Mouse (Mus musculus) stomach, embryonic 16.5 days (tissue): ENCODE results near the gene Ppm1g. TPM values are rescaled to one million over a fixed set of nuclear protein-coding genes. Genes with fewer than 3 reads are reported as not detected.

Source experiments
- ATAC-seq: fragments of 200-750 bp; cut with Nextera tagmentation; 2 replicates; pipeline ENCODE4 v1.8.0; 2017; ENCODE audit warnings: moderate number of reproducible peaks, moderate TSS enrichment; ENCODE audit not compliant: insufficient read depth, low FRiP score
- H3K27ac ChIP-seq: fragments of 300-500 bp; sonication (generic); 2 replicates; pipeline ENCODE4 v1.5.1; 2014; ENCODE audit warnings: low read length
- H3K27me3 ChIP-seq: fragments of 300-500 bp; sonication (generic); 2 replicates; pipeline ENCODE4 v1.6.1; 2014; ENCODE audit warnings: low read length, control low read depth, mixed read lengths; ENCODE audit not compliant: control insufficient read depth, insufficient read depth
- H3K36me3 ChIP-seq: fragments of 300-500 bp; sonication (generic); 2 replicates; pipeline ENCODE4 v1.6.1; 2014; ENCODE audit warnings: low read length; ENCODE audit not compliant: control insufficient read depth, insufficient read depth
- H3K4me1 ChIP-seq: fragments of 300-500 bp; sonication (generic); 2 replicates; pipeline ENCODE4 v1.6.1; 2014; ENCODE audit warnings: low read length, control low read depth, mixed read lengths; ENCODE audit not compliant: control insufficient read depth, insufficient read depth
- H3K4me2 ChIP-seq: fragments of 300-500 bp; sonication (generic); 2 replicates; pipeline ENCODE4 v1.6.1; 2014; ENCODE audit warnings: low read depth, low read length, mixed read lengths
- H3K4me3 ChIP-seq: fragments of 300-500 bp; sonication (generic); replicated peaks from 2 replicates; pipeline ENCODE4 v1.5.1; 2014; ENCODE audit warnings: mild to moderate bottlenecking, low read length
- H3K9ac ChIP-seq: fragments of 300-500 bp; sonication (generic); 2 replicates; pipeline ENCODE4 v1.6.1; 2014; ENCODE audit warnings: low read length
- H3K9me3 ChIP-seq: fragments of 300-500 bp; sonication (generic); replicated peaks from 2 replicates; pipeline ENCODE4 v1.6.1; 2016; ENCODE audit warnings: low read length, control low read depth; ENCODE audit not compliant: control insufficient read depth
- WGBS: fragments of 180-500 bp; shearing (Covaris S2); extraction: QIAGEN DNeasy Blood & Tissue Kit; methylation state at CpG from one replicate; pipeline ENCODE4 v1.1.7; 2014; 5-methylcytosine and 5-hydroxymethylcytosine counted together
- polyA plus RNA-seq: library from polyadenylated mRNA; unstranded; fragments of >200 nt; fragmentation: Nextera tagmentation; extraction: Ambion mirVana; gene quantifications from 2 replicates; pipeline ENCODE4 v1.2.1, GENCODE M21; 2015

Gene Ppm1g
- polyA plus RNA-seq, 1 experiment from 2014 or later: 108 TPM

GRCm38 (mm10) chr5:31197072-31197471 lies 23.4 kb downstream of the Ppm1g start:
- Histone ChIP-seq H3K4me1 (peaks cover 18% of the 10 kb centered on the region), H3K4me2 (no peak overlapping the region), H3K4me3 (no peak overlapping the region), H3K27me3 (no peaks in the 10 kb centered on the region), H3K27ac (no peak overlapping the region), H3K36me3 (peaks cover 39% of the 10 kb centered on the region), H3K9ac (no peak overlapping the region), H3K9me3 (0 out of 2 replicates have a peak, but pooled peaks cover 5% of the 10 kb centered on the region)
- 92% methylated on average over 12 of the region's 12 CpGs for WGBS
- ATAC-seq: no peak

GRCm38 (mm10) chr5:31196207-31196606 lies 24.3 kb downstream of the Ppm1g start:
- 90% methylated on average over 10 of the region's 10 CpGs for WGBS
- no peaks in the 10 kb centered on the region for H3K27me3 ChIP-seq

GRCm38 (mm10) chr5:31195671-31196070 lies 24.8 kb downstream of the Ppm1g start:
- H3K27me3 ChIP-seq: no peaks in the 10 kb centered on the region
- H3K9me3 ChIP-seq: 0 out of 2 replicates have a peak, but pooled peaks cover 5% of the 10 kb centered on the region
- WGBS: 92% methylated on average over 4 of the region's 4 CpGs
- ATAC-seq: no peak
- no peak overlapping the region for H3K4me3 ChIP-seq
- no peak overlapping the region for H3K4me2 ChIP-seq
- H3K27ac ChIP-seq: no peak overlapping the region; the same call in 1 of the 2 replicates
- H3K9ac ChIP-seq: no peak overlapping the region
- peaks cover 23% of the 10 kb centered on the region for H3K4me1 ChIP-seq
- H3K36me3 ChIP-seq: peaks cover 40% of the 10 kb centered on the region

More at GRCm38 (mm10) chr5:31196207-31196606, 24.3 kb downstream of the Ppm1g start:
- H3K4me3 ChIP-seq: no peak overlapping the region
- H3K4me2 ChIP-seq: no peak overlapping the region
- peak overlapping the region; percentile 14; the same call in 1 of the 2 replicates for H3K27ac ChIP-seq
- H3K36me3 ChIP-seq: peaks cover 39% of the 10 kb centered on the region
- peaks cover 25% of the 10 kb centered on the region for H3K4me1 ChIP-seq
- no peak for ATAC-seq
- 0 out of 2 replicates have a peak, but pooled peaks cover 5% of the 10 kb centered on the region for H3K9me3 ChIP-seq
- H3K9ac ChIP-seq: no peak overlapping the region

GRCm38 (mm10) chr5:31194486-31195485 lies 25.7 kb downstream of the Ppm1g start:
- no peak for ATAC-seq
- 87% methylated on average over 16 of the region's 16 CpGs for WGBS
- H3K9me3 ChIP-seq: no peaks in the 10 kb centered on the region
- no peaks in the 10 kb centered on the region for H3K27me3 ChIP-seq
- H3K9ac ChIP-seq: no peak overlapping the region
- peaks cover 21% of the 10 kb centered on the region for H3K4me1 ChIP-seq
- peak overlapping the region; percentile 79 for H3K4me2 ChIP-seq
- H3K4me3 ChIP-seq: peak overlapping the region; percentile 97
- no peak overlapping the region for H3K27ac ChIP-seq
- H3K36me3 ChIP-seq: peaks cover 41% of the 10 kb centered on the region

GRCm38 (mm10) chr5:31193631-31194281 lies 26.7 kb downstream of the Ppm1g start:
- Histone ChIP-seq H3K4me2 (peak overlapping the region; percentile 79), H3K9ac (peak overlapping the region; percentile 95), H3K4me3 (peak overlapping the region; percentile 97), H3K27me3 (no peaks in the 10 kb centered on the region), H3K9me3 (no peaks in the 10 kb centered on the region), H3K4me1 (peaks cover 21% of the 10 kb centered on the region), H3K27ac (peak overlapping the region; percentile 86), H3K36me3 (peaks cover 38% of the 10 kb centered on the region)
- WGBS: 10% methylated on average over 25 of the region's 25 CpGs
- ATAC-seq: no peak

- no peaks in the 10 kb centered on the region for H3K27me3 ChIP-seq
- H3K9ac ChIP-seq: peak within 1 kb of the TSS; percentile 95
- peak within 1 kb of the TSS; percentile 97 for H3K4me3 ChIP-seq
- peaks cover 21% of the 10 kb centered on the region for H3K4me1 ChIP-seq
- peaks cover 40% of the 10 kb centered on the region for H3K36me3 ChIP-seq
- no peaks in the 10 kb centered on the region for H3K9me3 ChIP-seq
- peak; percentile 97 for ATAC-seq
- H3K4me2 ChIP-seq: peak within 1 kb of the TSS; percentile 79
- WGBS: under 1% methylated on average over 48 of the region's 48 CpGs
- H3K27ac ChIP-seq: peak within 1 kb of the TSS; percentile 86
Observed at GRCm38 (mm10) chr5:31192939-31193630, 27.4 kb downstream of the Ppm1g start, which contains the start of the genes Snx17 and Eif2b4. TSS of gene Snx17 (plus strand) at chr5:31193227. TSS of gene Eif2b4 (minus strand) at chr5:31193430.

GRCm38 (mm10) chr5:31192045-31192938 lies 28.2 kb downstream of the Ppm1g start:
- peak overlapping the region; percentile 80 for H3K9ac ChIP-seq
- H3K36me3 ChIP-seq: peaks cover 37% of the 10 kb centered on the region
- peak overlapping the region; percentile 85 for H3K27ac ChIP-seq
- H3K4me3 ChIP-seq: peak overlapping the region; percentile 97
- WGBS: 11% methylated on average over 42 of the region's 42 CpGs
- peaks cover 21% of the 10 kb centered on the region for H3K4me1 ChIP-seq
- ATAC-seq: peak; percentile 55
- H3K4me2 ChIP-seq: peak overlapping the region; percentile 78
- H3K9me3 ChIP-seq: no peaks in the 10 kb centered on the region
- H3K27me3 ChIP-seq: no peaks in the 10 kb centered on the region

GRCm38 (mm10) chr5:31190201-31190600 lies 30.3 kb downstream of the Ppm1g start:
- Histone ChIP-seq H3K4me3 (no peak overlapping the region), H3K4me1 (peaks cover 21% of the 10 kb centered on the region), H3K9ac (no peak overlapping the region), H3K9me3 (no peaks in the 10 kb centered on the region), H3K36me3 (peaks cover 25% of the 10 kb centered on the region), H3K4me2 (no peak overlapping the region), H3K27ac (no peak overlapping the region), H3K27me3 (no peaks in the 10 kb centered on the region)
- ATAC-seq: no peak
- WGBS: 87% methylated on average over 9 of the region's 9 CpGs
